Mouse (Mus musculus) kidney, adult 11 months (tissue): ENCODE results near the gene Adamts13.

Source experiments
- DNase-seq: peaks from one replicate; pipeline ENCODE4 v3.0.0; 2022

Gene Adamts13

DNA sequence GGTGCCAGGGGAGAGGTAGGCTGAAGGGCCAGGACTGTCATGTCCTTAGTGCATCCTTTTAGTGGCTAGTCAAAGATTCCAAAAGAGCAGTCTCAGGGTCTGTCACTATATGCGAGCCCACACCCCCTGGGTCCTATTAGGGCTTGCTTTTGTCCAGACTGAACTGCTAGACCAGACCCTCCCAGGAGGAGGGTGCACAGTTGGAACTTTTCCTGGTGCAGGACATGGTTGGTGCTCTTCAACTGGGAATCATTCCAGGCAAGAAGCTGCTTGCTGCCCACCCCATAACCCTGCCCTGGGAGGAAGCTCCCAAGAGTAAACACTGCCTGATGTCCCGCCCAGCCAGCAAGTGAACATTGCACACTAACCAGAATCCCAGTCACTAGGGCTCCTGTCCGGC, at the start of gene Adamts13:
TSS of gene Adamts13 (plus strand) at position 301 of the 400 bp plus-strand sequence.
- no peak for DNase-seq

DNA sequence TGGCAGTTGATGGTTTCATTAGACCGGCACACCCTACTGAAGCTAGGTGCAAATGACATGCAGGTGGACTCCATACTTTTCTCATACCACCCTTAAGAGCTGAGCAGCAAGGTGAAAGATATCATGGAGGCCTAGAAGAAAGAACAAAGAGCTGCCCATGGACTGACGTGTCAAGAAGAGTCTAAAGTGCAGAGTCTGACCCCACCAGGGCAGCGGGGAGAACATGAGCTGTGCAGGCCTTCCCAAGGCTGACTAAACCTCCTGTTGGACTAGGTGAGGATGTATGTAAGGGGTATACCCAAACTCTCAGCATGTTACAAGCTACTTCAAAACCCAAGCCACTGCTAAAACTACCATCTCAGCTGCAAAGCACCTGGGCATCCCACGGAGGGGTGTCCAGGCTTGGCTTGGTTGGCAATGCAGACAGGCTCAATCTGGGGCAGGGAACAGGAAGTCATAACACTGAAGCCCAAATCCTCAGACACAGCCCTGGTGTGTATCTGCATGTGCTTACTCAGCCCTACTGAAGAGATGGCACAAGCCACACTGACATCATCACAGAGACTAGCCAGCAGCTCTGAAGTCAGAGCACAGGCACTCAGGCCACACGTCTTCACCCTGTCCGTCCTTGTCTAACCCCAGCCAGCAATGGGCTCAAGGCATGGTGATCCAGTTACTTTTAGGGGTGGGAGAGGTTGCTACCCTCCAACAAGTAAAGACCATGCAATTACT, 45.3 kb upstream of the Adamts13 start:
- no peak for DNase-seq

DNA sequence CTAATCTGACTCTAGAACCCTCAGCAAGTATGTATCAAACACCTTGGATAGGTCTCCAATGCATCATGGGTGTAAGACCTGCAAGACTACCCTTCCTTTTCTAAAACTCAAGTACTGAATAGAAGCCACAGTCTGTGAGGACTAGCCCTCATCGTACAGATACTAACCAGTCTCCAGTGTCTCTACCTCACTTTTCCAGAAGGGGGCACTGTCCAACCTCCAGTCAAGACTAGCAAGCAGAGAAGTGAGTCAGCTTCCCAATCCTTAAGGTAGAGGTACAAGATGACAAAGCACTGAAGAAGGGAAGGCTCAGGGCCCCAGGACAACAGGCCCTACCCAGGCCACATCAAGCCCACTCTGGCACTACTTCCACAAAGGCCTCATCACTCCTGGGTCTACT, 42.8 kb upstream of the Adamts13 start:
- peak; percentile 58 for DNase-seq

DNA sequence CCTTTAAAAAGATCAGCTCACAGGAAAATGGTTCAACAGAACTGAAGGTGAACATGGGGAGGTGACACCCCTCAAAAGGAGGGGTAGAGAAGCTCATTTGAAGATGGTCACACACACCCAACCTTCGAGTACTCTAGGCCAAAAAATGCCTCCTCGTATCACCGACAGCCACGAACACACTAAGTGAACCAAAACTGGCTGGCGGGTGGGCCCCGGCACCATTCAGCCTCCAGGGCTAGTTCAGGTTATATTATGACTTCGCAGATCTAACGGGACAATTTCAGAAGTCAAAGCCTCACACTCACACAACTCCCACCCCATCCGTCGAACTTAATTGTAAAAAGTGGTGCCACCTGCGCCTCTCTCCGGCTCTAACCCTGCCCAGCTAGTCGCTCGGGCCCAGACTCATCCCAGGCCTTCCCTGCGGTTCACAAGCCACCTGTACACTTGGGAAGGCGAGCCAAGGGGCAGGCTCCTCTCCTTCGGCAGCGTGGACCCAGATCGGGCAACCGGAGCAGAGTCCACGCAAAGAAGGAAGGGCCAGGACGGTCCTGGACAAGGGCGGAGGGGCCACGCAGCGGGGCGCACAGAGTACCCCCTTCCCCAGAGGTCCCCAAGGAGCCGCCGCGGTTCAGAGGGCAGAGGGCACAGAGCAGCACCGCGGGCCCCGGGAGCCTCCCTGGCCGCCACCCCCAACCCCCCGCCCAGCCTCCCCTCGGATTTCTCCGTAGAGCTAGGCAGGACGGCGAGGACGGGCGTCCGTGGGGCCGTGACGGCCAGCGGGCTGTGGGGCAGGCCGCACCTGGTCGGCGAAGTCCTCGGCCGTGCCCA, 40.5 kb upstream of the Adamts13 start:
- DNase-seq = peak; percentile 68

DNA sequence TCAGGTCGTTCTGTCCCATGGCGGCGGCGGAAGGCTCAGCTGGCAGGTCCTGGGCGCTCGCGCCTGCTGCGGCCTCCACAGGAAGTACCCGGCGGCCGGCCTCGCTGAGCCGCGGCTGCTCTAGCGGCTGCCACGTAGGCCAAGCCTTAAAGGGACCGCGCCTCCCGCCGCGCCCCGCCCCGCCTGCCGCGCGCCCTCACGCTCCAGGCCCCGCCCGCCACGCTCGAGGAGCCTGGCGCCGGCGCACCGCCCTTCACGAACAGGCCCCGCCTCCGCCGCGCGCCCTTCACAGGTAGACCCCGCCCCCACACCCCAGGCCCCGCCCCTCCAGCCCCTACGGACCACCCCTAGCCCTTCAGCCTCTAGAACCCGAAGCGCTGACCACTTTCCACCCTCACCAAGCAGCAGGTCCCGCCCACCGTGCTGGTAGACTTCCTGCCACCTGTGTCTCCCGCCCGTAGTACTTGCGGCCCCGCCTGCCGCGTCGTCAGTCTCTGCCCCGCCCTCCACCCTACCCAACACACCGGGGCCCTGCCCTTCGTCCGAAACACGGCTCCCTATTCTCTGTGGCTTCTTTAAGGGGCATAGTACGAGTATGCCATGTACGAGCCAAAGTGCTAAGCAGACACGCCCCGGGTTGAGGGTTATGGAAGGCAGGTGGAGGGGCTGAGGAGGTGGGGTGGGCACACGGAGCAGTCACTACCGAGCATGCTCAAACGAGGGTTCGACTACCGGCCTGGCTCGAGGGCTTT, 39.7 kb upstream of the Adamts13 start, which contains the start of the genes Surf4 and Stkld1:
TSS of gene Surf4 (minus strand) at position 625 of the 752 bp plus-strand sequence.
TSS of gene Stkld1 (plus strand) at position 744 of the 752 bp plus-strand sequence.
- peak; percentile 98 for DNase-seq

DNA sequence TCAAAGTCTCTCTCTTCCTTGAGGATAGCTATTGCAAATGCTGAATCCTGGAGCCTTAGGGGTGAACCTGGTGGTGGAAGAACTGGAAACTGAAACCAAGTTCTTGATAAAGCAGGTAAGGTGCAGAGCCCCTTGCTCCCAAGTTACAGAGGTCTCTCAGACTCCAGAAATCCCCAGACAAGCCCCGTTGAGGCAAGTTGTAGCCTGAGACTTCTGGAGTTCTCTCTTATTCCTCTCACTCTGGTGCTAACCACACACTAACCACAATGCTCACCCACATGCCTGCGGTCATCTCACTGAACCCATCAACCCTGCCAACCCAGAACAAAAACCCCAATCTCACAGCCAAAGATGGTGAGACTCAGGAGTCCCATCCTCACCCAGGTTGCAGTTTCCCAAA, 37.9 kb upstream of the Adamts13 start:
- DNase-seq = no peak

DNA sequence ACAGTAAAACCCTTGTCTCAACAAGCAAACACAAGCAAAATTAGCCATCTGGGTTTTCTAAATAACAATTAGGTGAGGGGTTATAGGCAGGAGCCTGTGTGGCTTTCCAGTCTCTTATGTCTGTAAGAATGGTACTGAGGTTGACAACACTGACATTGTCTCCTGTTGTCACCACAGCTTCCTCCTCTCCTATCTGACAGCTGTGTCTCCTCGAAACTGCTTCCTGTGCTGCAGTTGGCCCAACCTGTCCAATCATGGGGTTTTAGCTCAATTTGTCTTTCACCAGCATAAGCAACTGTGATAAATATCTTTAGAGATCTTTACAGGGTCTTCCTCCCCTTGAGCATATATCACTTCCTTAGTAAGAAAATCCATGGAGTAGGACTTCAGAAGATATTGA, 36.8 kb upstream of the Adamts13 start:
- DNase-seq = no peak

DNA sequence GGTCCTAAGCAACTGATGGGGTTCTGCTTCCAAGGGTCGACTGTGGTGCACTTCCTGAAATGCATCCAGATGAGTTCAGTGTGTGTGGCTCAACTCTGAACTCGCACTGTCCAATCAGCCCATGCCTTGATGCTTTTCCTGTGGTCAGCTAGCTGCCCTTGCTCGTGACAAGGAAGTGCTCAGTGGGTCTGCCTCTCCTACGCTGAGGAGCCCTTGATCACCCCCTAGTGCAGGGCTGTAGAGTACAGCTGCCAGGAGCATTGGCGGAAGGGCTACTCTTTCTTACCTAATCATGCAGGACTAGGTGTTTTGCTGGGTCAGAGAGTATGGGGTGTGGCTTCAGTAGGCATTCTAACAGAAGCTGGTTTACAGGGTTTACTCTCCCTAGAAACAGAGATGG, 31.7 kb upstream of the Adamts13 start:
- peak; percentile 24 for DNase-seq

DNA sequence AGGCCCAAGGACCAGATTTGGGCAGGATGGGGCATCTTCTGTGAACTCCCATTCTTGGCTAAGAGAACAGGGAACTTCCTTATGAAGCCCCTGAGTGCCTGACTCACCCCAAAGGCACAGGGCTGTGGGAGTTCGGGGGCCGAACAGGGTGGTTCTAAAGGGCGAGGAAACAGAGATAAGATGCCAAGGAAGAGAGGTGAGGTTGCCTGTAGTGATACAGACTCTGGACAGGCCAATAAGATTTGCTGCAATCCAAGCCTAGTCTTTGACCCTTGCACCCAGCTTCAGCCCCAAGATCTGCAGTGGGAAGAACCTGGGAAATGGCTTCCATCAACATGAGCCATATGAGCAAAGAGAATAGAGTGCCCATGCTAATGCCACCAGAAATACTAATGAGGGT, 30.0 kb upstream of the Adamts13 start:
- no peak for DNase-seq

DNA sequence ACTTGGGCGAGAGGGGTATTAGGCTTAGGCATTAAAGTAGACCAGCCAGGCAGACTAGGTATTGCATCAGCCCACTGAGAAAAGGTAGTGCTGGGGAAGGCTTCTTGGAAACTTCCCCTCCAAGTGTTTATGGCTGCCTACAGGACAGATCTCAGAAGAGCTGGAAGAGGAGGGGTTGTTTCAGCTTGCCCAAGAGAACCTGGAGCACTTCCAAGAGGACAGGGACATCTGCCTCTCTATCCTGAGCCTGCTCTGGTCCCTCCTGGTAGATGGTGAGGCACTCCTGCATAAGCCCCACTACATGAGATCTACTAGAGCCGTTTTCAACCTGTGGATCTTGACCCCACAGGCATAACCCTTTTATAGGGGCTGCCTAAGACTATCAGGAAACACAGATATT, 22.8 kb upstream of the Adamts13 start:
- DNase-seq = no peak

DNA sequence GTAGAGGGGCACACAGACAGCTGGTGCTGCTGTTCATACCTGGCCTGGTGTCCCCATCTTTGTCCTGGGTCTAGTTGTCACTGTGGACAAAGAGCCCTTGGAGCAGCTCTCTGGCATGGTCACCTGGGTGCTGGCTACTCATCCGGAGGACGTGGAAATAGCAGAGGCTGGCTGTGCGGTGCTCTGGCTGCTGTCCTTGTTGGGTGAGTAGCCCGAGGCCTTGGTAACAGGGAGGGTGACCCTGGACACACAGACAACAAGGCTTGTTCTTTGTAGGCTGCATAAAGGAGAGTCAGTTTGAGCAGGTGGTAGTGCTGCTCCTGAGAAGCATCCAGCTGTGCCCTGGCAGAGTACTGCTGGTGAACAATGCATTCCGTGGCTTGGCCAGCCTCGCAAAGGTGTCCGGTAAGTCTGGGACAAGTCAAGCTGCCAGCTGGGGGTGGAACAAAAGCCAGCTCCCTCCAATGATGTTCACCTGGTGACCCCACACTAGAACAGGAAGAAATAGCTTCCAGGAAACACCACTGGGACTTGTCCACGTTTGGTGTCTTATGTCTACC, 21.8 kb upstream of the Adamts13 start:
- DNase-seq = no peak

DNA sequence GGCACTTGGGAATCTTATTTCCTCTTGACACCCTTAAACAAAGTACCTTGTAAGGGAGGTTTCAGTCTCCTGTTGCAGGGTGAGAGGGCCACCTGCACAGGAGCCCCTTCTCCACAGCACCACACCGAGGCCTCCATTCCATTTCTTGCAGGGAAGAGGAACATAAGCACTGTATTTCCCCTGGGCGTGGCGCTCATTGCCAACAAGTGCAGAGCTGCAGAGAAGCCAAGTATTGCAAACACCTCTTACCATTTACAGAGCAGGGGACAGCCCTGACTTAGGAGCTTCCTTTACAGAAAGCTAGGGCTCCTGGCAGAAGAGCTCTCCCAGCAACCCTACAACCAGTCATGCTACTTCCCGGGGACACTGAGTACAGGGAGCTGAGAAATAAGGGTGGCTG, 21.0 kb upstream of the Adamts13 start:
- DNase-seq = no peak

DNA sequence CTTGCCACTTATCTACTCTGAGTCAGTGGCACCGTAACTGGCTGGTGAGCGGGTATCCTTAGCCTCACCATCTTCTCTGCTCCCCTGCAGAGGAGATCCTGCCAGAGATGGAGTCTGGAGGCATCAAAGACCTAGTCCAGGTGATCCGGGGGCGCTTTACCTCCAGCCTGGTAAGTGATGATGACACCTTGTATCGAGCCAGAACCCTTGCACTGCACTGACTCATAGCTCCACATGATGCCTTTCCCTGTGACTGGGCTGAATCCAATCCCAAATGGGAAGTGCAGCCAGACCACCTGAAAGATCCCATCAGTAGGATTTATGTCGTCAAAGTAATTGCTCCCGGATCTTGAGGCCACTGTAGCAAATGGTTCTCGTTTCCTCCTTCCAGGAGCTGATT, 20.4 kb upstream of the Adamts13 start:
- DNase-seq = no peak

DNA sequence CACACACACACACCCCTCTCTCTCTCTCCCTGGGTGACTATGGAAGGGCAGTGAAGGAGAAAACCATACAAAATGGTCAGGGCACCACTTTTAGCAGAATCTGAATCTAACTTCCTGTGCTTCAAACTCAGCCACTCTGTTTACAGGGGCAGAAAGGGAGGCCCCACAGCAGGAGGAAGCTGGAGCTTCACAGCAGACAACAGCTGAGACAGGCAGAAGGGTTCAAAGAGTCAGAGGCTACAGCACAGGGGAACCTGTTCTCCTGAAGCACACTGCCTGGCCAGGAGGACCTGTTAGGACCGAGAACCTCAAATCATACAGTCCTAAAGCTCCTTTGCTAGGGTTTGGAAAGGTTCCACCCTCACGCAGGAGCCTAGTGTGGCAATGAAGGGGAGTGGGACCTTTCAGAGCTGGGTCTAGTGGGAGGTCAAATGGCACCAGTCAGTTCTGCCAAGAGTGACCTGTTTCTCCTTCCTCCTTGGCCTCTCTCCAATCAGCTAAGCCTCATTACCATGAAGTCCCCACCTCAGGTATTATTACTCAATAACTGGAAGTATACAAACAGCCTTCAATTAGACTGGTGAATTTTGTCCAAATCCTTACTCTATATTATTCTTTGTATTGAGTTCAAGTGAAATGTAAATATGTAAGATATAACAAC, 18.4 kb upstream of the Adamts13 start:
- DNase-seq = no peak

DNA sequence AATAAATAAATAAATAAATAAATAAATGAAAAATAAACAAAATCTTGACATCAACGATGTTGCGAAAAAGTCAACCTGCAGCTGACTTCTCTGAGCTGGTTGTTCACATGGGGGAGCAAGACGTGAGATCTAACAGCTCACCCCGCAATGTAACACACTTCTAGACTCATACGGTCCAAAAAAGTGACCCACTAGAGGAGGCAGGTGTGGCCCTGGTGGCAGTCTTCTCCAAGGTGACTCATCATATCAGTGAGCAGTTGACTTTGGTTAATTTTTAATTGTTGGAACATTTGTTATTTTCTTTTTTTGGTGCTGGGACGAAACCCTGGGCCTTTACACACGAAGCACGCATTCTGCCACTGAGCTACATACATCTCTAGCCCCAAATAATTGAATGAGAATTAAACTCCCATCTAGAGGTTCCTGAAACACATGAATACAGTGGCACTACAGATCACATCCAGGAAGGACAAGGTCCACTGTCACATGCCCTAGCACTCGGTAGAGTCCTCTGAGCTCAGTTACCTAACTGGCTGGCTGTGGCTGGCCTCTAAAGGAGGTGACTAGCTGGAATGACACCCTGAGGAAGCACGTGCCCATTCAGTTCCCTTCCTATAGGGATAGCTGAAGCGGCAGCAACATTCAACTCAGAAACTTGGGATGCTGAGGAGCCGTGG, 16.3 kb upstream of the Adamts13 start:
- DNase-seq = peak; percentile 40

DNA sequence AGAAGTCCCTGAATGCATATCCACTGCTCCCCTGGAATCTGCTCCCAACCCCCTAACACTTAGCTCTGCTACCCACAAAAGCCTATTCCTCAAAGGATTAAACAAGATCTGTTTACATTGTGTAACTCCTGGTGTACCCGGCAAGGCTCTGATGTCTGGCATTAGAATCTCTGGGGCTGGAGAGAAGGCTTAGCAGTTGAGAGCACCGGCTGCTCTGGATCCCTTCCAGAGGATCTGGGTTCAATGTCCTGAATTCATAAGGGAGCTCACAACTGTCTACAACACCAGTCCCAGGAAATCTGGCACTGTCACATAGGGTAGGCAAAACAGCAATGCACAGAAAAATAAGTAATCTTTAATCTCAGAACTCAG, 15.7 kb upstream of the Adamts13 start:
- no peak for DNase-seq

DNA sequence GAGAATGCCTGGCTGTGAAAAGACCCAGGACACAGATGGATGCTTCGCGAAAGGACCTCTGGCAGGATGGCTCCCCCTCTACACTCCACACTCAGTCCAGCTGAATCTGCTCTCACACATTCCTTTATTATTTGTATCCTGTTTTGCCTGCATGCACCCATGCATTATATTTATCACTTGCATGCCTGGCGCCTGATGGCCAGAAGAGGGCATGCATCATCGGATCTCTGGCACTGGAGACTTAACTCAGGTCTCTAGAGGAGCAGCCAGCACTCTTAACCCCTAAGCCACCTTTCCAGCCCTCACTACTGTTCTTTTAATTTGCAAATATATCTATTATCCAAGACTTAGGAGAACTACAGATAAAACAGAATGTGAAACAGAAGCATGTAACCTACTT, 12.5 kb upstream of the Adamts13 start:
- peak; percentile 24 for DNase-seq

DNA sequence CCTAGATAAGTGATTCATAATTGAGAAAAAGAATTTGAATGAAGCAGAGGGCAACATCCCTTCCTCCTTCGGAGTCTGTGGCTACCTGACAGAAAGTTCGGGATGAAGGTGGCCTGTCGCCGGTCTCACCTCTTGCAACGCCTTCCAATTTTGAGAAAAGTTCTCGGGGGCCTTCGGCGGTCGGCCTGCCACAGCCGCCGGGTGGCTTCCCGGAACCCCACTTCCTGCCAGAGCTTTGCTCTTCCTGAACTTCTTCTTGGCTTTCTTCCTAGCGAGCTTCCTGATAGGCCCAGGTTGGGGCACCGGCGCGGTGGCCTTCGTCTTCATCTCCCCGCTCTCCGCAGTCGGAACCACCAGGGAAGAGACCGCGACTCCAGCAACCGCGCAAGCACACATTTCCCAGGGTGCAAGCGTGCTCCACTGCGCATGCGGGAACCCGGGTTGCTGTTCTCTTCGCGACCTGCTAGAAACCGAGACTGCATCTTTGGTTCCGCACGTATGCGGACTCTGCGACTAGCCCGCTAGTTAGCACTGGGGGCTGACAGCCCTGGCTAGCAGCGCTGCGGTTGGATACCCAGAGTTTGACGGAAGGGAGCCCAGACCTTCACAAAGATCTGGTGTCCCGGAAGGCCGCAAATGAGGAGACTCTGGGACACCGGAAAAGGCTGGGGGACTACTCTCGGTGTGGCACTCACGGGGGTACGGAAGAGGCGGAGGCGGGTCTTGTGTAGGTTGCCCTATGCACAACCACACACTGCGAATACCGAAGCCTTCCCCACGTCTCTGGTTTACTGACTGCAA, 9.1 kb upstream of the Adamts13 start, which contains the start of gene Rexo4:
TSS of gene Rexo4 (minus strand) at position 464 of the 801 bp plus-strand sequence.
- DNase-seq = peak; percentile 90

DNA sequence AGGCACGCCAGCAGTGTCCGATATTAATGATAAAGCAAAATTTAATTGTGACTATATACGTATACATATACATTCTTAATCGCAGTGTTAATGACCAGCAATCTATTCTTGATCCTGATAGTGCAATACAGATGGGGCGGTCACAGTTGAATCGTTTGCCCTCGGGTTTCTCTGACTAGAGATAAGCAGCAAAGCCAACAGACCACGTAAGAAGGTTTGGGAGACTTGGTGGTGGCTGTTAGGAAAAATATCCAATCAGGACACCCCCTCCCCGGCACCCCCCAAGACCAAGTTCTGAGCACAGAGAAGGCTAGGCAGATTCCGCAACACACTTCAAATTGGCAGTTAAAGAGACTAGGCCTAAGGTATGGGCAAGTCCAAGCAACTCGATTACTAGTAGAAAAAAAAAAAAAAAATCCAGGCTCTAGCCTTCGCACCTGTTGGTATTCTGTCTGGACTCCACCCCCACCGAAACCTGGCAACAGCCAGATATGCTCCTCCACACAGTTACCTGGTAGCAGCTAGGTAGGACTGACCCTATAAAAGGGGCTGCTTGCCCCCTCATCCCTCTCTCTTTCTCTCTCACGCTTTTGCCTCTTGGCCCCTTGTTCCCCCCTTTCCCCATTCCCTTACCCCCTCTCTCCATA, 8.4 kb upstream of the Adamts13 start:
- DNase-seq = no peak

DNA sequence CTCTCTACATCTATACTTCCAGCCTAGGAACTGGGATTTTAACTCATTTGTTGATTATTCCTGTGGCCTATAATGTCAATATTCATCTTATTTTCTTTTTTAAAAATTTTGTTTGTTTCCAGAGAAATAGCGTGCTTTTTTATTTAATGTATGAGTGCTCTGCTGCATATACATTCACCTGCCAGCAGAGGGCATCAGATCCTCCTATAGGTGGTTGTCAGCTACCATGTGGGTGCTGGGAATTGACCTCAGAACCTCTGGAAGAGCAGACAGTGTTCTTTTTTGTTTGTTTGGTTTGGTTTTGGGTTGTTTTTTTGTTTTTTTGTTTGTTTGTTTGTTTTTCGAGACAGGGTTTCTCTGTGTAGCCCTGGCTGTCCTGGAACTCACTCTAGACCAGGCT, 6.0 kb upstream of the Adamts13 start:
- DNase-seq = no peak
